Mouse (Mus musculus): ENCODE data around the gene U2af1l4.

DNA sequence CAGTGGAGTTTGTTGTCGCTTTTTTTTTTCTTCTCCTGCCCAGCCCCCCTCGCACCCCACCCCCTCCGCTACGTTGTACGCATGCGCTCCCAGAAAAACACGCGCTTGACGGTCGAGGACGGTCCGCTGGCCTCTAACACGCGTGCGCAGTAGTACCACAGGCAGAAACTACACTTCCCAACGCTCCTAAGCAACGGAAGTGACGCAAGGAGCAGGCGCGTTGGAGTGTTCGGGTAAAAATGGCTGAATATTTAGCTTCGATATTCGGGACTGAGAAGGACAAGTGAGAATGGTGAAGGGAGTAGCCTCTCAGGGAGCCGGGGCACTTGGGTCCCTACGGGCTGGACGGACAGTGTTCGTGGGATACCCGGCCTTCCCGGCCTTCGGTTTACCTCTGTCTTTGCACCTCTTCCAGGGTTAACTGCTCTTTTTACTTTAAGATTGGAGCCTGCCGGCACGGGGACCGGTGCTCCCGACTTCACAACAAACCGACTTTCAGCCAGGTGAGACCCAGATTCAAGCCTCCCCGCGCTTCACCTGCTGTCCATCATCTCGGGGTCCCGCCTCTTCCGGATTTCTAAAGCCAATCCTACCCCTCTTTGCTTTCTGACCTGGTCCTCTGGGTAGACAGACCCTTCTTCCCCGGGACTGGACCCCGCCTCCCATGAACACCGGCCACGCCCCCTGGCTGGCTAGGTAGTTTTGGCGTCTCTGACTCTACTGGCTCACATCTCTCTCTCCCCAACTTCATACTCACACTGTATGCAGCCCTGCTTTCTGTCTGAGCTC, at the start of gene U2af1l4, which contains the start of the genes Gm49396 and Psenen:
- no peak for TF ChIP-seq CHD2 (IDR thresholded peaks at IDR 0.05; ENCODE audit: low read depth, low read length)
- TF ChIP-seq ZC3H11A (IDR thresholded peaks at IDR 0.05; ENCODE audit: borderline replicate concordance, low read depth, low read length), result no peak

Measured in ES-E14 (cell line).